Mouse (Mus musculus) hindbrain, embryonic 14.5 days (tissue): ENCODE data around the gene Ncstn. TPM values are rescaled to one million over a fixed set of nuclear protein-coding genes. Genes with fewer than 3 reads are reported as not detected.

Experiments
- ATAC-seq: fragments of 200-750 bp; cut with Nextera tagmentation; 2 replicates; pipeline ENCODE4 v1.8.0; 2017; ENCODE audit warnings: moderate number of reproducible peaks, mild to moderate bottlenecking, moderate TSS enrichment, moderate library complexity; ENCODE audit not compliant: low FRiP score
- DNase-seq: peaks from one replicate; pipeline ENCODE4 v3.0.0-alpha.2; 2015; ENCODE audit warnings: low spot score
- H3K27ac ChIP-seq: fragments of 300-500 bp; sonication (generic); 2 replicates; pipeline ENCODE4 v1.5.1; 2014; ENCODE audit warnings: mild to moderate bottlenecking, moderate library complexity
- H3K27me3 ChIP-seq: fragments of 300-500 bp; sonication (generic); 2 replicates; pipeline ENCODE4 v1.6.1; 2014; ENCODE audit warnings: mild to moderate bottlenecking, low read length, mixed read lengths; ENCODE audit not compliant: control insufficient read depth, insufficient read depth
- H3K36me3 ChIP-seq: fragments of 300-500 bp; sonication (generic); replicated peaks from 2 replicates; pipeline ENCODE4 v1.6.1; 2014; ENCODE audit not compliant: control insufficient read depth, insufficient read depth
- H3K4me1 ChIP-seq: fragments of 300-500 bp; sonication (generic); replicated peaks from 2 replicates; pipeline ENCODE4 v1.6.1; 2014; ENCODE audit warnings: antibody characterized with exemption, low read length, mixed read lengths; ENCODE audit not compliant: control insufficient read depth, insufficient read depth
- H3K4me2 ChIP-seq: fragments of 300-500 bp; sonication (generic); replicated peaks from 2 replicates; pipeline ENCODE4 v1.6.1; 2014; ENCODE audit warnings: mild to moderate bottlenecking, moderate library complexity
- H3K4me3 ChIP-seq: fragments of 300-500 bp; sonication (generic); replicated peaks from 2 replicates; pipeline ENCODE4 v1.5.1; 2014; ENCODE audit warnings: mild to moderate bottlenecking, low read length
- H3K9ac ChIP-seq: fragments of 300-500 bp; sonication (generic); 2 replicates; pipeline ENCODE4 v1.6.1; 2014
- H3K9me3 ChIP-seq: fragments of 300-500 bp; sonication (generic); 2 replicates; pipeline ENCODE4 v1.6.1; 2016; ENCODE audit warnings: low read length; ENCODE audit not compliant: control insufficient read depth
- WGBS: fragments of 180-500 bp; shearing (Covaris S2); extraction: QIAGEN DNeasy Blood & Tissue Kit; methylation state at CpG from one replicate; pipeline ENCODE4 v1.1.7; 2014; 5-methylcytosine and 5-hydroxymethylcytosine counted together
- polyA plus RNA-seq: library from polyadenylated mRNA; unstranded; fragments of >200 nt; fragmentation: Nextera tagmentation; extraction: Ambion mirVana; gene quantifications from 2 replicates; pipeline ENCODE4 v1.2.1, GENCODE M21; 2014

The Ncstn gene
- polyA plus RNA-seq, 1 experiment from 2014 or later: 111 TPM

GRCm38 (mm10) chr1:172016031-172016430 lies 66.6 kb downstream of the Ncstn start:
- peaks cover 27% of the 10 kb centered on the region for H3K36me3 ChIP-seq
- H3K9ac ChIP-seq: peak overlapping the region; percentile 39
- WGBS: 38% methylated on average over 8 of the region's 8 CpGs
- no peak for DNase-seq
- ATAC-seq: no peak
- no peak overlapping the region for H3K4me3 ChIP-seq
- peaks cover 82% of the 10 kb centered on the region for H3K4me1 ChIP-seq
- peak overlapping the region; percentile 36 for H3K4me2 ChIP-seq
- H3K27me3 ChIP-seq: no peaks in the 10 kb centered on the region
- peak overlapping the region; percentile 88 for H3K27ac ChIP-seq
- H3K9me3 ChIP-seq: no peaks in the 10 kb centered on the region

Other genes with a start within 250 kb of the Ncstn start
- 1.1 and 1.7 TPM in 2 replicates for gene Cd84, start 243.1 kb downstream of the Ncstn start, polyA plus RNA-seq
- gene Gm10521, start 187.1 kb downstream of the Ncstn start, polyA plus RNA-seq: not detected in 2 replicates
- gene Slamf6, start 165.3 kb downstream of the Ncstn start, polyA plus RNA-seq: 0.21 and 0.33 TPM in 2 replicates
- 48.9 and 49.5 TPM in 2 replicates for gene Vangl2, start 54.4 kb downstream of the Ncstn start, polyA plus RNA-seq
- 2.7 and 3.6 TPM in 2 replicates for gene Nhlh1, start 25.2 kb downstream of the Ncstn start, polyA plus RNA-seq
- 161 and 193 TPM in 2 replicates for gene Copa, start 266 bp downstream of the Ncstn start, polyA plus RNA-seq
- 150 and 153 TPM in 2 replicates for gene Pex19, start 44.0 kb upstream of the Ncstn start, polyA plus RNA-seq
- 70.1 and 71.7 TPM in 2 replicates for gene Dcaf8, start 65.3 kb upstream of the Ncstn start, polyA plus RNA-seq
- gene Pea15a, start 124.0 kb upstream of the Ncstn start, polyA plus RNA-seq: 363 and 428 TPM in 2 replicates
- gene Casq1, start 137.1 kb upstream of the Ncstn start, polyA plus RNA-seq: 1.4 and 2.2 TPM in 2 replicates
- 0.15 TPM in 1 of 2 replicates, not detected in the other for gene Atp1a4, start 175.6 kb upstream of the Ncstn start, polyA plus RNA-seq
- 64.7 and 69.0 TPM in 2 replicates for gene Igsf8, start 178.8 kb upstream of the Ncstn start, polyA plus RNA-seq
- 27.9 and 29.5 TPM in 2 replicates for gene Atp1a2, start 215.3 kb upstream of the Ncstn start, polyA plus RNA-seq
- 1.7 and 2.1 TPM in 2 replicates for gene Kcnj9, start 246.5 kb upstream of the Ncstn start, polyA plus RNA-seq